In genomic region chr13:70458406-70458805, GRCm38 (mm10) we compare ENCODE assay signal across 28 mouse cellular contexts.
"Had no signal": no experiment of that assay in that cellular context is flagged by ENCODE, and none has a peak within 500 bp of the region (broad histone marks: within the 10 kb centered on the region; RNA-seq: fewer than 3 reads in every experiment).

No protein-coding gene starts in this region.

- H3K9me3 ChIP-seq: embryonic facial prominence, embryonic 10.5 days; embryonic facial prominence, embryonic 12.5 days; embryonic facial prominence, embryonic 13.5 days; embryonic facial prominence, embryonic 15.5 days; forebrain, embryonic 10.5 days; forebrain, embryonic 12.5 days; forebrain, embryonic 13.5 days; forebrain, embryonic 15.5 days had no signal

- H3K27me3 ChIP-seq: embryonic facial prominence, embryonic 12.5 days; embryonic facial prominence, embryonic 13.5 days; embryonic facial prominence, embryonic 15.5 days; forebrain, embryonic 12.5 days; forebrain, embryonic 13.5 days; forebrain, embryonic 15.5 days had no signal

- H3K36me3 ChIP-seq: embryonic facial prominence, embryonic 10.5 days; embryonic facial prominence, embryonic 12.5 days; embryonic facial prominence, embryonic 13.5 days; embryonic facial prominence, embryonic 15.5 days; forebrain, embryonic 10.5 days; forebrain, embryonic 12.5 days; forebrain, embryonic 15.5 days had no signal

- H3K27ac ChIP-seq: embryonic facial prominence, embryonic 10.5 days; embryonic facial prominence, embryonic 12.5 days; embryonic facial prominence, embryonic 13.5 days; embryonic facial prominence, embryonic 15.5 days; forebrain, embryonic 10.5 days; forebrain, embryonic 12.5 days; forebrain, embryonic 13.5 days; forebrain, embryonic 15.5 days; gastrocnemius, adult 2 months had no signal

- ATAC-seq: forebrain, embryonic 13.5 days; forebrain, embryonic 14.5 days; forebrain, embryonic 15.5 days; forebrain, embryonic 16.5 days; forebrain, postnatal 0 days had no signal

- DNase-seq: cerebellum, adult 18-20 months; cerebellum, adult 2 months; cerebellum, adult 8-10 months; cerebellum, adult 9-10 months; cerebellum, adult 9-11 months; cerebellum, postnatal 10 days; cerebellum, postnatal 14 days; cerebellum, postnatal 25 days; cerebellum, postnatal 36 days; embryo, embryonic 11 days; forebrain, postnatal 0 days; gastrocnemius, adult 2 months; gastrocnemius, postnatal 10 days; gastrocnemius, postnatal 14 days; gastrocnemius, postnatal 25 days; gastrocnemius, postnatal 36 days; heart, adult 11 months had no signal

- H3K4me3 ChIP-seq: embryonic facial prominence, embryonic 10.5 days; embryonic facial prominence, embryonic 12.5 days; embryonic facial prominence, embryonic 13.5 days; embryonic facial prominence, embryonic 15.5 days; erythroblast, embryonic 14.5 days; forebrain, embryonic 10.5 days; forebrain, embryonic 12.5 days; forebrain, embryonic 13.5 days; forebrain, embryonic 15.5 days; gastrocnemius, adult 2 months had no signal

- H3K9ac ChIP-seq: embryonic facial prominence, embryonic 12.5 days; embryonic facial prominence, embryonic 13.5 days; embryonic facial prominence, embryonic 15.5 days; forebrain, embryonic 12.5 days; forebrain, embryonic 13.5 days; forebrain, embryonic 15.5 days; forebrain, postnatal 0 days had no signal

- H3K4me2 ChIP-seq: embryonic facial prominence, embryonic 12.5 days; embryonic facial prominence, embryonic 13.5 days; embryonic facial prominence, embryonic 15.5 days; forebrain, embryonic 12.5 days; forebrain, embryonic 13.5 days; forebrain, embryonic 15.5 days had no signal

- H3K4me1 ChIP-seq: embryonic facial prominence, embryonic 10.5 days; embryonic facial prominence, embryonic 12.5 days; embryonic facial prominence, embryonic 13.5 days; embryonic facial prominence, embryonic 15.5 days; forebrain, embryonic 10.5 days; forebrain, embryonic 12.5 days; forebrain, embryonic 13.5 days; forebrain, embryonic 15.5 days had no signal
